Mouse (Mus musculus) embryo, embryonic 11.5 days (tissue): ENCODE measurements around the gene Ltbp1.

Experiments
- DNase-seq: peaks from one replicate; pipeline ENCODE4 v3.0.0-alpha.2; 2012; ENCODE audit warnings: low read depth, low spot score

Ltbp1 gene

DNA sequence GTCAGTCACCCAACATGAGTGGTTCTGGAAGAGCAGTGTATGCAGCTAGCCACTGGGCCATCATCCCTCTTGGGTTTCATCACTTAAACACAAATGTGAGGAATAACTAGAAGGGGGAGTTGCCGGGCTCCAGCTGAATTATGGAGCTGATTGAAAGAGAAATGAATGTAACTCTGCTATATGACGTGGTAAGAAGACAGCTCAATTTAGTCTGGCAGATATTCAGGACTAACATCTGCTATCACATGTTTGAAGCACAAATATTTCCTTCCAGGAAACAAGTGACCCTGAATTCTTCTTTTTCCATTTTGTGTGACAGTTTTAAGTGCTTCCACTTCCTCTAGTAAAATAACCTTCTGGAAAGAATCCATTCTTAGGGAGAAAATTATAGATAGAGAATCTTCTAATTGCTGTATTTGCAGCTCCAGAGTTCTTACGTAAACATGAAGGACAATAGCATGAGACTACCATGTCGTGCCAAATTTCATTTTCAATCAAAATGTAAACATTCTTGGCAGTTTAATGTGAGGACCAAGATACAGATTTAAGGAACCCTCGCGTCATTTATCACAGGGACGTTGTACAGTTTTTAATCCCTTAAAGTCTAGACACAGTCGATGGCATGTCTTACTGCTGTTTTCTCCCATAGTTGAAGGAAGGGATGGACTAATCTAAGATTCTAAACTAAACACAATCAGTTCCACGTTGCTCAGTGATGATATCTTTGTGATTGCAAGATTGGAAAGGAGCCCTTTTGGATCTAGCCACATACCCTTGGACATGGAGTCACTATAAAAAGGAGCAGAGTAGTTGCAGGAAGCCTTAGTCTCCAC lies 279.7 kb downstream of the Ltbp1 start:
- no peak for DNase-seq

DNA sequence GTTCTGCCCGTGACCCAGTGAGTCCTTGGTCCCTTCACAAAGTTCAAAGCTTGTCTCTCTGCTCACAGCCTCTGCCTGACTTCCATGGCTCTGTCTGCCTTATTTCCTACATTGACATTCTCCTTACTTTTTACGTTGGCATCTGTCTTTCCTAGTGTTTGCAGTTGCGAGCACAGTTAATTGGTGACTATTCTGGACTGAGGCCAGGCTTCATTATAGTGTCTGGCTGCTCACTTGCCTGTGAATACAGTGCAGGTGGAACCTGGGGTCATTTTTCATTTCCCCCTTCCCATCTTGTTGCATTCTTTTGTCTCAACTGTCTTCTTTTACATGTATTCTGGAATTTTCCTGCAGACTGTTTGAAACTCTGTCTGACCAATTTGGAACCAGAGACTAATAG lies 287.6 kb downstream of the Ltbp1 start:
- DNase-seq, result no peak

DNA sequence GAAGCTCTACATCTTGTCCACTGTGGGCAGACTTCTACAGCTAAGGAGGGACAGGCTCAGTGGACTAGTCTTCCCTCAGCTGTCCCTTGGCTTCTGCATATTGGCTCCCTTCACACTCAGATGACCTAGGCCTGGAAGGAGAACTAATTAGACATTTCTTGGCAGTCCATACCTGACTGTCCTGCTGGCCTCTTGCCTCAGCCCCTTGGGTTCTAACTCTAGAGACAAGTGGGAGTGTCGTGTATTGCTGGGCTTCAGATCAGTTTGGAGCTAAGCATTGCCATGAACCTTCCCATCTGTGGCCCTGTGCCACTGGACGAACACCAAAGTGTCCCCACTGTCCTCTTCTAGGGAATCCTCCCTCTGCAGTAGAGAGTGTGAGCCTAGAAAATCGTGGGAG lies 288.4 kb downstream of the Ltbp1 start:
- no peak for DNase-seq

DNA sequence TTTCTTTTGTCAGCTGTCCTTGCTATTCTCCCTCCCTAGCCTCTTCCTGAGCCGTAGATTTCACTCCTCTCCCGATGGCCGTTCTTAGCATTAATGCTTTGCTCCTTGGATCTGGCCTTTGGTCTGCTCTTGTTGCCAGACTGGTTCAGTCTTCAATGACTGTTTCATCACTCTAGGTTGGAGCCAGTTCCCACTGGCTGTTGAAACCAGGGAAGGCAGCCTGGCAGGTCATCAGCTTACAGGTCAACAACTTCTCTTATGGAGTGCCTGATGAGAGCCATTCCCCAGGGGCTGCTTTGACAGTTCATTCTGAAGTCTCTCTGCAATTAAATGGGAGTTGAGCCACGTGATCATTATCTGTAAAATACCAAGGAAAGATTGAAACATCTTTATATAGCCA lies 295.5 kb downstream of the Ltbp1 start:
- no peak for DNase-seq

DNA sequence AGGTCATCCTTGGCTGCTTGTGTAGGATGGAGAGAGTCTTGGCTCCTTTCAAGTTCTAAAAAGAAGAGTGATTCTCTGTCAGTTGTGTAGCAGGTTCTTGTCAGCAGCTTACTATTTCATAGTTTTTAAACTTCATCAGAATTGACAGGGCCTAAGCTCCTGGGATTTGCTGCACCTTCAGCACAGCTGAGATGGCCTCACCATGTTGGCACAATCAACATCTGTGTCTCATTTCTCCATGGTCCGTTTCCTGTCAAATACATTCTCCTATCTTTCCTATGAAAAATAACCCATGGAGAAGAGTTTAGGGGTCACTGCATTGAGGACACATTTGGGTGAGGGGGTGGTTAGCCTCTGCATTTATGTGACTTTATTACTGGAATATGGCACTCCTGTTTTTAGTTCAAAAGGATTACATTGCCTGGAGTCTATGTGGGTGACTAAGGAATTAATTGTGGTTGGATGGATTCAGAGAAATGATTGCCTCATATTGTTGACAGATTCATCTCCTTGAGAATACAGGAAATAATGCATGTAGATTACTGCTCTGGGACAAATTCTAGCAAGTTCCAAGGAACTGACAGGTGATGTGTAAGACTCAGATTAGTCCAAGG lies 299.5 kb downstream of the Ltbp1 start:
- DNase-seq, result no peak

DNA sequence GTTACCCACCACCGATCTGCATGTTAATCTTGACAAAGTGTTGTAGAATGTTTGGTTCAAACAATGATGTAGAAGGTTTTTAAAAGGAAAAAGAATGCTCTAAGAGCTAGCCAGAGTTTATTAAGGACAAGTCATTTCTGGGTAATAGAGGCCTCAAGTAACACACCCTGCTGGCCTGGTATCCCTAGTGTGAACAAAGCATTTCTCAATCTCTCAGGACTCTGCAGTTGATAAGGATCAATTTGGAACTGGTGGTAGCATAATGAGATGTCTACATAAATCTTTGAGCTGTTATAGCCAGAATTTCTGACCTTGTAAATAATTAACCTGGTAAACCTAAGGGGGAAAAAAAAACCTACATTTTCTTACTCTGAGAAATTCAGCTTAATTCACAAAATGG lies 300.3 kb downstream of the Ltbp1 start:
- DNase-seq, result no peak

DNA sequence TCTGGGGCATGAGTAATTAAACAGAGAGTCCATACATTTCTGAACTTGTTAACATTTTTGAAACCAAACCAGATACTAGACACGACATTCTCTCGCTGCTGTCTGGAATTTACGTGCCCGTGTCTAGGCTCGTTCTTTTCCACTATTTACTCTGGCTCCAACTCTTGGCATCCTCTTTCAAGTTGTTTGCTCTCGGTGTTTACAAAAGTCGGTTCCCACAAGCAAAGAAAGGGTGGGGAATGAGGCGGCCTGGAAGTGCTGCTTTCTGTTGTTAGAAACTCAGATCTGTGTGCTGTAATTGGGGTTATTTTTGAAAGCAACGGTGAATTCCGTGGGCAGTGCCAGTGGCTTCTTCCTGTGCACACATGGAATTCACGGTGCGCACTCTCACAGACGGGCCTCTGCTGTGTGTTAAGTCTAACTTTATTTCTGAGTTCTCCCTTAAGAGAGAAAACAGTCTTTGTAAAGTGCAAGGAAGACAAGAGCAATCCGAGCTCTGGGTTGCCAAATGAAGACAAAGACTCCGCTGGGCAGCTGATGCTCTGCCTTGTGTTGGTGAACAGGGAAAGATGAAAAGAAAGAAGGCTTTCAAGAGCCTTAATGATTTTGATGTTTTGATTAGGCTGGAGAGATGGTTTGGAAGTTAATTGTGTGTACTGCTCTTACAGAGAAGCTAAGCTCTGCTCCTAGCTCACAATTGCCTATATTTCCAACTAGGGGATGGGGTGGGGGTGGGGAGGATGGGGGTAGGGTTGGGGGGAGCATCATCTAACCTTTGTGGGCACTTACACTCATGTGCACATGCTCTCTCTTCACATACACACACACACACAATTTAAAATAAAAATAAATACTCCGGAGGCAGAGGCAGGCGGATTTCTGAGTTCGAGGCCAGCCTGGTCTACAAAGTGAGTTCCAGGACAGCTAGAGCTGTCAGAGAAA lies 302.0 kb downstream of the Ltbp1 start:
- no peak for DNase-seq

DNA sequence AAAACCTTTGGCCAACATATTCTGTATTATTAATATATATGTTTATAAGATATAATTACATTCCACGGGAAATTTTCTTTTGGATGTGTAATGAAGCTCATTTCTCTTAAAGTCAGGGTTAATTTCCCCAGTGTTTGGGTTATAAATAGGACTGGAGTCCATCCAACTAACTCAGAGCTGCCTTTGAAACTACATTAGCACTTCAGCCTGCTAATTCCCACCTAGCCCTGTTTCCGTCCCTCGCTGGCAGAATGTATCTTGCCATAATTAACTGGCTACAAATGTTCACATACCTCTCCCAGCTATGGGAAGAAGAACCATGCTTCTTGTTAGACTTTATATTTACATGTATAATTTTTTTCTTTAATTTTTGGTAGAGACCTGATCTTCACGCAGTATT lies 311.7 kb downstream of the Ltbp1 start:
- no peak for DNase-seq

DNA sequence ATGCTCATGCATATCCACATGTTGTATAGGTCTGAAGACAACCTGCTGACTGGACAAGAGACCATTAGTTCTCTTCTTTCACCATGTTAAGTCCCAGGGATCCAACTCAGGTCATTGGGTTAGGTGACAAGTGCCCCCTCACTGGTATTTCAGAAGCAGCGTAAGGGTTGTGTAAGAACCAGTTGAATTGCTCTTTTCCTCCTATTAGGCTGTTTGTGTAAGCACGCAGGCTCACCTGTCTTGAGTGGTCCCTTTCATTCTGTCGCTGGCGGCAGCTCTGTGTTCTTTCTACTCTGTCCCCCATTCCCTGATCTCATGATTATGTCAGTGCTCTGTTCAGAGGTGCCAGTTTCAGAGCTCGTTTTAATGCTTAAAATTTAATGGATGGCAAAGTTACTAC lies 317.9 kb downstream of the Ltbp1 start:
- no peak for DNase-seq

DNA sequence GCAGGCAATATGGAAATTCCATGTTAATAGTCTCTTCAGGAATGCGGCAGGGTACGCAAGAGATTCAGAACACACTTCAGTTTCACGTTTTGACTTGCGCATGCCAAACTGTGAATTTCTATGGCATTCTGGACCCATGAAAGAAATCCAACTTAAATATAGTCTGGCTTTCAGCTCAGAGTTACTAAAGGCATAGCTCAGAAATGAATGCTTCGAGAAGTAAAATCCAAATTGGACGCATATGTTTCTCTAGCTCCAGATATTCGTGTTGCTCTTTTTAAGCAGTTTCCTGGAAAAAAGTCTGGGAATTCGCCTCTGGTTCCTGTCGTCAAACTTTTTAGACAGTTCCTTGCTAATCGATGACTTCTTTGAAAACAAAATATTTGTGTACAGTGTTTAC lies 318.4 kb downstream of the Ltbp1 start:
- DNase-seq, result no peak

DNA sequence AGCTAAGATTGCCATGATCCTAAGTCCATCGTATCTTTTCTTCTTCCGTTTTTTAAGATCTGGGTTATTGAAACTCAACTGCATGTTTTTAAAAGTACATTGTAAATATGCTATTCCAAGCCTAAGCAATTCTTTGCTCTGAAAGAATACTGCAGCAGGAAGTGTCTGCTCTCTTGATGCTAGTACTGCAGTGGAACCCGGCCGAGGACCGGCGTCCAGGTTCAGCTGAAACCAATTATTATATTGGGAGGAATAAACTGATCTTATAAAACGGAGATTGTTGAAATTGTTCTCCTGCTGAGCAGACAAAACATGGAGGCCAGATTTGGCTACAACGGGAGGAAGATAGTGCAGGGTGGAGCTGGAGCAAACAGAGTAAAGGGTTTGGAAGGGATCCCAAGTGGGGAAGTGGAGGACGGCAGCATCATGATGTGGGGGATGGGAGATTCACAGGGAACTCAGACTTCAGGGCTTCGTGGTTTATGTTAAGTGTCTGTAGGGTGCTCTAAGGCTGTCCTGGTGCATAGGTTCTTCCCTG lies 322.8 kb downstream of the Ltbp1 start:
- DNase-seq, result no peak

DNA sequence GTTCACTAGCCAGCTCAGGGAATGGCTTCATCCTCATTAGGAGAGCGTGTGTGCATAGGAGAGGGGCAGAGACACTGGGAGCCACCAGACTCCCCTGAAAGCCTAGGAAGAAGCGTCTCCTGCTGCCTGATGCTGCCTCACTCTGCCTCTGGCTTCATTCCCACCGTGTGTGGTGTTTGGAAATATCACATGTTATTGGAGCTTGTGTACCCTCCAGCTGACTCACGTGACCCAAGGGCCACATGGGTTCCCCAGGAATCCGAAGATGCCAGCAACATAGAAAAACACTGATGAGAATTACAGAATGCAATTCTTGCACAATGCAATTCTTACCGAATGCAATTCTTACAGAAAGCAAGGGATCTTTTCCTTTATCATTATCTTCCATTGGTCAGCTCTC lies 325.0 kb downstream of the Ltbp1 start:
- no peak for DNase-seq

DNA sequence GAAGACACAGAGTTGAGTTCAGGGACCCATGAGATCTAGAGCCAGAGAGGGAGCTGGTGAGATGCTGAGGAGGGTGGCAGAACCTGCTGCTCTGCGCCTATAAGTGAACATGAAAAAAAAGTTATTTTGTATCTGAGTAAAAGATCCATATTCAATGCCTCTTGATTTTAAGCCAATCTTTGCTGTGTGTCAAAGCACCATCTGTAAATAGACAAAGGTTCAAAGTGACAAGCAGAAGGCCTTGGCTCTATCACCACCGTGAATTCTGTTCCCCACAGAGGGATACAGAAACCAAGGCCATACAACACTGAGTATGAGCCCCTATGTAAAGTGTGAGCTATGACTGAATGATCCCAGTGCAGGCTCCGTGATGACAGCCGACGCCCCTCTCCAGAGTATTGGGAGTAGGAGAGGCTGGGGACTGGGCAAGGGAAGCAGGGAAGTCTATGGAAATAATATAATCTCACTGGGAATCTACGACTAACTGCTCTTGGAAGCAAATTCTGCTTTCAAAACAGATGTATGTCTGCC lies 326.1 kb downstream of the Ltbp1 start:
- no peak for DNase-seq

DNA sequence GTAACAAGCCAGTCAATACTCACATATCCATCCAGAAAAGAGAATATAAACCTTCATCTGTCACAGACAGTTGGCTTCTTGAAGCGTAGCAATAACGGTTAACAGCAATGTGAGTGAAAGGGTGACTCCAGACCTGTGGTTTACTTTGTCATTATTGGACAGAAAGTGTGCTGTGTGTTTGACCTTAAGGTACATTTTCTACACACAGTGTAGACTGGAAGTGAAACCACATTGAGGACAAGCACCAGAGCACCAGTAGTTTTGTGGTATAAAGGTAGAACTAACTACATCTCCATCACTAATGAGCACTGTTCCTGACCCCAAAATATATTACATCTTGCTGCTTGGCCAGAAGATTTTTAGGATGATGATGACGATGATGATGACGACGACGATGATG lies 326.9 kb downstream of the Ltbp1 start:
- no peak for DNase-seq

DNA sequence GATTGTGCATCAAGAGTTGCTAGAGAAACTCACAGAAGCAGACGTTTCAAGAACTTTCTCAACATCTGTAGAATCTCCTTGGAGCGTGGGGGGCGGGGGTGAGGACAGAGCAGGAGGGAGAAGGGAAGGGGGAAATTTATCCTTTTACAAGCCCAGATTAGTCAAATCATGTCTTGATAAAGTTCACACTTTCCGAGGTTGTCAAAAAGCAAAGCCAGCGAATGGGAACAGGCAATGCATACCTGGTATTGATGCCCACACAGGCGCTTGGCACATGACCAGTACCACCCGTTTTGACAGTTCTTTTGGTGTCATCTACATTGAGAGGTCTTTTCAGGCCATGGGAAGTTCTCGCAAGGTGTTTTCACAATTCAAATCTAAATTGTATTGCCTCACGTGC lies 327.6 kb downstream of the Ltbp1 start:
- DNase-seq, result no peak

DNA sequence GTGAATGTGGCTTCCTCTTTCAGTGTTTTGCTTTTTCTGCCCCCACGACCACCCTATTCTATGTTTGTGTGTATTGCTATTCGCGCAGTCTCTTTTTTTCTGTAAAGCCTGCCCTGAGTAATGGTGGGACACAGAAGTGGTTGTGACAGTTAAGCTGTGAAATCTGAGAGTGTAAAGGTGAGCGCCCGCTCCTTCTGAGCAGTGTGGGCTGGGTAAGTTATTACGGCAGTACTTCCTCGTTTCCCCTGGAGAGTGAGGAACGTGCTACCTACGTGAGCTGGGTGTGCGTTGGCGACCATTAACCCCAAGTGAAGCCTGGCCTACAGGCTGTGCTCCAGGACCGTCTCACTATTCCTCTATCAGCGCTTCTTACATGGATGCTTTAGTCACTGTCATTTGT lies 328.4 kb downstream of the Ltbp1 start:
- DNase-seq, result no peak

DNA sequence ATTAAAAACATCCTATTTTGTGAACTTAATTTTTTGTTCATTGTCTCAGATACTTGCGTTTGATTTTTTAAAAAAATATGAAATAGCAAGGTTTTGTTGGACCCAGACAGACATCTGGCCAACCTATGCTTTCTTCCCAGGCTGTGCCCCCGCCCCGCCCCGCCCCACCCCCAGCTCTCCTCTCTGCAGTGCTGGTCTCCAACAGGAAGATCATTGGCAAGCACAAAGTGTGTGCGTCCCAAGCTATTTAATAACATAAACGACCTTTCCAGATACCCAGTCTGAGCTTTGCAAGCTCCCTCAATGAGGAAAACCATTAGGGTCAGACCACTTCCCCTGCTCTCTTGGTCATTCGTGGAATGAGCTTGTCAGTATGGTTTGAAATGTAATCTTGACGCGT lies 330.3 kb downstream of the Ltbp1 start:
- no peak for DNase-seq

DNA sequence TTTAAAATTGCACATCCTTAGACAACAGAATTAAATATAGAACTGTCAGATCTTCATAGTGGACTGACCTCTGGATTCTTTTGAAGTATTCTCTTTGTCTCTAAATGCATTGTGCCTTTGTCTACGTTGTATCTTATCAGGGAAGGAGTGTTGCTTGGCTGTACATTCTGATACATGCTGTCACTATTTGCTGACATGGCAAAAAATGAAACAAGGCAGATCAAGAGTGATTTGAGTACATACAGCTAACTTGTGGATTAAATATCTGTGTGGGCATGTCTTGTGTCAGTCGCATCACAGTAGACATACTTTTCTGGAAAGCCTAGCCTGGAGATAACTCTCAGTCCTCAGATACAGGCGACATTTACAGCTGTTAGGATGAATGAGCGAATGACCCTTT lies 335.9 kb downstream of the Ltbp1 start:
- DNase-seq, result no peak

DNA sequence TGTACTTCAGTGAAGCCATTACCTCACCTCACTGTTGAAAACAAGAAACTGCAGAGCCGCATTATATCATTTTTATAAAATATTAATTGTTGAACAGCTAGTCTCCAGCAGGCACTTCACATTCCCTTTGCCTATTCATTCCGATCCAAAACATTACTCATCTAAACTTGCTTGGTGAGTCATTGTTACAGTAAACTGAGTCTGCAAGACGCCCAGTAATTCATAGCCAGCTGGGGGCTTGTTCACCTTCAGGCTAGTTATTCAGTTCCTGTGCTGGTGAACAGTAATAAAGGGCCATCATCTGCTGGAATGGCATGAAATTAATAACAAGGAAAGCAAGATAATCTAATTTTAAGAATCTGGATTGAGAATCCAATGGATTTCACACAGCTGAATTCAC lies 339.7 kb downstream of the Ltbp1 start:
- DNase-seq, result no peak

DNA sequence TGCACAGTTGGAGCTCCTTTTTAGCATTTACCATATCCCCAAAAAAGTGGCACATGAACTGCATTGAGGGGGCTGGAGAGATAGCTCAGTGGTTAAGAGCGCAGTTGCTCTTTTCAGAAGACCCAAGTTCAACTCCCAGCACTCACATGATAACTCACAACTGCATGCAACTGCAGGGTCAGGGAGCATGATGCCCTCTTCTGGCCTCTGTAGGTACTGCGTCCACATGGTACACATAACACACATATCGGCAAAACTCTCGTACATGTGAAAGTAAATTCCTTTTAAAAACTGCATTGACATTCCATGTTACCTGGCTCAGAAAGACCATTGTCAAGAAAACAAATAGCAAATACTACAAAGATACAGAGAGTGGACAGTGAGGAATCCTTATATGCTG lies 342.0 kb downstream of the Ltbp1 start:
- no peak for DNase-seq

DNA sequence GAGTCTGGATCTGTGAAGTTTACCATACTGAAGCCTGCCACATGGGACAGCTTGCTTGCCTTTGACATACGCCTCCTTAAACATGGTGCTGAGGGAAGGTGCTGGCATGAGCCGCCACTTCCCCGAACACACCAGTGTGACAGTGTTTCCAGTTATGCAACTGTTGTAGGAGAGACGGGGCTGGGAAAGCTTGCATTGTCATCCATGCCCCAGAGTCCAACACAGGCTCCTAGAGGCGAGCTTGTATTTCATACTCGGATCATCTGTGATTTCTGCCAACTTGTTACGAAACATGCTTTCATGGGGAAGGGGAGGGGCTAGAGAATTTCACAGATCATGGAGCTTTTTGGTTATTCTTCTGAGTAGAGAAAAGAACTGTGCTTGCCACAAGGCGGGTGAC lies 343.7 kb downstream of the Ltbp1 start:
- DNase-seq, result no peak

DNA sequence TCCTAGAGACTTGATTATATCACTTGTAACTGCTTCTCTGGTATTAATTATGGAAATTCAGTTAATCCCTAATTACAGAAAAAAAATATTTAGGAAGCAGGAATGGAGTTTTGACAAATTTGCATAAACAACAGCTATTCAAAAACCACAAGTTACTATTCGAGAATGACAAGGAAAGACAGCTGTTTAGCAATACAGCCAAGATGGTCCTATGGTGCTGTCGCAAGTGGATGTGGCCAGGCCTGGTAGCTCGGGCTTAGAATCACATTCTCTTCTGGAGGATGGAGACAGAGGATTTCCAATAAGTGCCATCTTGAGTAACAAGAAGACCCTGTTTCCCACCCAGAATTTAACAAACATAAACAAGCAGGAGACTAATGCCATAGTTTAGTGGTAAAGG lies 344.2 kb downstream of the Ltbp1 start:
- no peak for DNase-seq
